Mouse (Mus musculus): Measurements from ENCODE around the gene Cog3.

DNA sequence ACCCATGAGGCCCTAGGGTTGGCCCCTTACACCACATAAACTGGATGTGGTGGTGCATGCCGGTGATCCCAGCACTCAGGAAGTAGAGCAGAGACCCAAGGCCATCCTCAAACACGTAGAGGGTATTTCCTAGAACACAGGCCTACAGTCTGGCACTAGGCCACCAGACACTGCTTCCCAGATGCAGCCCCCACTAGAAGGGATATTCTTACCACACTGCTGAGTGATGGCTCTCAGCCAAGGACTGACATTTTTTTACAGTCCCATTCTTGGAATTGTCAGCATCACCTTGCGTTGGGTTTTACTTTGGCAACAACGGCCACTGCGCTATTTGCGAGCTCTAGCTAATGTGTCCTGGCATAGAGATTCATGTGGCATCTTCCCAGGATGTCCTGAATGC, 93.4 kb downstream of the Cog3 start:
- TF ChIP-seq EP300 (IDR thresholded peaks at IDR 0.05; ENCODE audit: low read depth) (no peak), CTCF (IDR thresholded peaks at IDR 0.05; ENCODE audit: low read depth) (no peak)

Data from liver, embryonic 14.5 days (tissue).